Mouse (Mus musculus): ENCODE results near the gene Pfdn4. TPM values are rescaled to one million over a fixed set of nuclear protein-coding genes. Genes with fewer than 3 reads are reported as not detected.
A peak's percentile ranks its signal among the peaks of the same experiment; 100 is the strongest.

The Pfdn4 gene
- polyA plus RNA-seq, 1 experiment from 2014 or later, result 116 TPM

DNA sequence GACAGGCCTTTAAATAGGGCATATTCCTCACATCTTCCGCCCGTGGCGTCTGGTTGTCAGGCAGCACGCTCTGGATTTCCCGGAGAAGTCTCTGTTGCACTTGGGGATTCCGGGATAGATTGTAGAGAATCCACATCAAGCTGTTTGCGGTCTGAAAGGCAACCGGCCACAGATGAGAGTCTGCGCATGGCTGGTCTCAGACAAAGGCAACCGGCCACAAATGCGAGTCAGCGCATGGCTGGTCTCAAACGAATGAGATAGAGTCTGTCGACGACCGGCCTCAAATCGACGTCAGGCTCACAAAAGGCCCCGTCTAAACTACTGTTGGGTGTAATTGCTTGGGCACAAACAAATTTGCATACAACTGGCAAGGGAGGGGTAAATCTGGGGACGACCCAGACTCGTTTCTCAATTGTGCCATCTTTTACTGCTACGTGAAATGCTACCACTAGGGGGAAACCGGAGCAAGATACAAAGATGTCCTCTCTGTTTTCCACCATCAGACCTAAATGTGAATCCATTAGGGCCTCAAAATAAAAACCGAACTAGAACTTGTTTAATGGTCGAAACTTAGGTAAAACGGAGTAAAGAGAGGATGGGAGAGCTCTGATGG is 8.2 kb upstream of the Pfdn4 start:
- no peaks in the 10 kb centered on the region for H3K27me3 ChIP-seq (replicated peaks; ENCODE audit: control insufficient read depth, insufficient read depth, low read length)
- H3K4me1 ChIP-seq (replicated peaks; ENCODE audit: control insufficient read depth, insufficient read depth, low read length), result no peaks in the 10 kb centered on the region
- 46% methylated on average over 26 of the region's 26 CpGs for WGBS
- H3K27ac ChIP-seq (ENCODE audit: low read length), result no peak overlapping the region
- no peak overlapping the region for H3K4me3 ChIP-seq (replicated peaks; ENCODE audit: low read length)
- H3K9ac ChIP-seq (replicated peaks; ENCODE audit: low read depth, low read length), result no peak overlapping the region
- no peaks in the 10 kb centered on the region for H3K36me3 ChIP-seq (ENCODE audit: control insufficient read depth, insufficient read depth)
- H3K9me3 ChIP-seq (ENCODE audit: control insufficient read depth, low read length), result no peaks in the 10 kb centered on the region
- ATAC-seq, result no peak
- H3K4me2 ChIP-seq (ENCODE audit: low read length), result no peak overlapping the region

DNA sequence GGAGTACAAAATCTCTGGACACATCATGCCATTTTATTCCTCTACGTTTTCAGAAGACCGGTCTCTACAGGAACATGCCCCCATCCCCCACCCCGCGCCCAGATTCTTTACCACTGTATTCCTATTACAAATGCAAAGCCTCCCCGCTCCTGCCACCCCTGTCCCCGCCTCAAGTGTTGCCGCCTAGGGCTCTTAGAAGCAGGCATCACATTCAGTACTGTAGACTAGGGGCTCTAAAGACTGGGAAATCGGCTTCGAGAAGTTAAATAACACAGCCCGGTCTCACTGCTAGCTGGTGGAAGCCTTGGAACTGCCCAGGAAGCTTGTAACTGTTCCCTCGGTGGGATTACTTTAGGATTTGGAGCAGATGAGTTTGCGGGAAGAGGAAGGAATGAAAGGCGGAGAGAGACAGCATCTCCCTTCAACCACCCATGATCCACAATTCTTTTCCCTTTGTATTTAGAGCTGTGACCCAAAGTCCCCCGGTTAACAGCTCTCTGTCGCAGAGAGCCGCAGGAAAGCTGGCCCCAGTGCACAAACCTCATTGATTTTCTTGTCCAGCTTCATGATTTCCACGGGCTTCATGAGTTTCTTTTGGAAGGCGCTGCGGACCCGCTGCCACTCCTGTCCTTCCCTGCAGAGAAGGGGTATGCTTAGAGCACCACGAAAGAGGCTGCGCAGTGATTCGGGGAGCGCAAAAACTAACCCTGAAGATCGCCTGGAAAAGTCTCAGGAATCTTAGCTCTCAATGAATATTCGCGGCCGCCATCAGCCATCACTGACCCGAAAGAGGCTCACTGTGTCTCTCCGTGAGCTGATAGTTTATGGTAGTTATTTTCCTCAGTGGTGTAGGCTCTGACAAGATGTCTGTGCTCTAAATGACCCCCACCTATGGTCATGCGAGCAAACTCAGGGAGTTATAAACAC is 1.2 kb upstream of the Pfdn4 start:
- no peak overlapping the region for H3K9ac ChIP-seq (replicated peaks; ENCODE audit: low read depth, low read length)
- H3K4me3 ChIP-seq (replicated peaks; ENCODE audit: low read length), result no peak overlapping the region
- 7% methylated on average over 31 of the region's 31 CpGs for WGBS
- no peak overlapping the region for H3K4me2 ChIP-seq (ENCODE audit: low read length)
- H3K36me3 ChIP-seq (ENCODE audit: control insufficient read depth, insufficient read depth), result no peaks in the 10 kb centered on the region
- peaks cover 40% of the 10 kb centered on the region for H3K27me3 ChIP-seq (replicated peaks; ENCODE audit: control insufficient read depth, insufficient read depth, low read length)
- H3K4me1 ChIP-seq (replicated peaks; ENCODE audit: control insufficient read depth, insufficient read depth, low read length), result peaks cover 21% of the 10 kb centered on the region
- H3K27ac ChIP-seq (ENCODE audit: low read length), result no peak overlapping the region
- ATAC-seq, result no peak
- H3K9me3 ChIP-seq (ENCODE audit: control insufficient read depth, low read length), result no peaks in the 10 kb centered on the region

DNA sequence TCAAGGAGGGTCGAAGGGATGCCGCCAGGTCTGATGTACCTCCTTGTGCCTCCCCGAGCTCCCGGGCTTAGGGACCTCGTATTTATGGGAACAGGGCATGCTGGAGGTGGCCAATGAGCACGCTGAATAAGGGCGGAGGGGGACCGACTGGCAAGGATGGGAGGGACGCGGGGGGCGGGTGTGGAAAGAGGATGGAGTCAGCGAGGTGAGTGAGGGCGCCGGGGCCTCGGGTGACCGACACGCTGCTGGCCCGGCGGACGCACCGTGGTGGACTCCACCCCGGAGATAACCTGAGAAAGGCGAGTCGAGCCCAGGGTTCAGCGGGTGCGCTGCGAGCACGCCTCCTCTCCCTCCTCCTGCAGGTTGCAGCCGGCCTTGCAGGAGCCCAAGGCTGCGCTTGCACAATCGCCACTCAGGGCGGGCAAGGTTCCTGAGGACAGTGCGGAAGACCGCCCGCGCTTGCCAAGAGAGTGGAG is 901 bp downstream of the Pfdn4 start, which contains the start of gene Cyp24a1:
Gene Cyp24a1 (minus strand): TSS at position 55 of the 476 bp plus-strand sequence.
- H3K9me3 ChIP-seq (ENCODE audit: control insufficient read depth, low read length), result no peaks in the 10 kb centered on the region
- ATAC-seq, result no peak
- 1% methylated on average over 22 of the region's 36 CpGs for WGBS
- no peak within 1 kb of the TSS for H3K27ac ChIP-seq (ENCODE audit: low read length)
- peaks cover 21% of the 10 kb centered on the region for H3K4me1 ChIP-seq (replicated peaks; ENCODE audit: control insufficient read depth, insufficient read depth, low read length)
- peak within 1 kb of the TSS; percentile 29 for H3K4me2 ChIP-seq (ENCODE audit: low read length)
- no peaks in the 10 kb centered on the region for H3K36me3 ChIP-seq (ENCODE audit: control insufficient read depth, insufficient read depth)
- H3K27me3 ChIP-seq (replicated peaks; ENCODE audit: control insufficient read depth, insufficient read depth, low read length), result peaks cover 40% of the 10 kb centered on the region
- peak within 1 kb of the TSS; percentile 17 for H3K4me3 ChIP-seq (replicated peaks; ENCODE audit: low read length)
- H3K9ac ChIP-seq (replicated peaks; ENCODE audit: low read depth, low read length), result no peak within 1 kb of the TSS

DNA sequence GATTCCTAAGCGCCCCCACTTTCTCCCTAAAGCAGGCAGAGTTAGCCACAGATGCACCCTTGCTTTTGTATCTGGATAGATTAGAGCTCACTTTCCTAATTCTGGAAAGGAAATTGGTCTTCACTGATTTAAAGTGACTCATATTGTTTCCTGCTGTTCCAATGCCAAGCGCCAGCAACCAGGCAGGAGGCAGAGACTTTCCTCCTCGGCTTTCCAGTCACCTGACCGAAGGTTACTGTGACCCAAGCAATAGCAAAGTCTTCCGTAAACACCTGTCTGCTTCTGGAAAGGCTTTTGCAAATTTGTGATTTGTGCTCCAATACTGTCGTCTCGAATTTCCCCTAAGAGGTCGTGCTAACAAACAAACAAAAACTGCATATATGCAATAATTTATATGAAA is 1.8 kb downstream of the Pfdn4 start:
- no peaks in the 10 kb centered on the region for H3K9me3 ChIP-seq (ENCODE audit: control insufficient read depth, low read length)
- H3K4me2 ChIP-seq (ENCODE audit: low read length), result no peak overlapping the region
- H3K27ac ChIP-seq (ENCODE audit: low read length), result no peak overlapping the region
- H3K27me3 ChIP-seq (replicated peaks; ENCODE audit: control insufficient read depth, insufficient read depth, low read length), result peaks cover 40% of the 10 kb centered on the region
- H3K9ac ChIP-seq (replicated peaks; ENCODE audit: low read depth, low read length), result no peak overlapping the region
- peaks cover 21% of the 10 kb centered on the region for H3K4me1 ChIP-seq (replicated peaks; ENCODE audit: control insufficient read depth, insufficient read depth, low read length)
- ATAC-seq, result no peak
- WGBS, result 28% methylated on average over 8 of the region's 8 CpGs
- no peaks in the 10 kb centered on the region for H3K36me3 ChIP-seq (ENCODE audit: control insufficient read depth, insufficient read depth)
- no peak overlapping the region for H3K4me3 ChIP-seq (replicated peaks; ENCODE audit: low read length)

DNA sequence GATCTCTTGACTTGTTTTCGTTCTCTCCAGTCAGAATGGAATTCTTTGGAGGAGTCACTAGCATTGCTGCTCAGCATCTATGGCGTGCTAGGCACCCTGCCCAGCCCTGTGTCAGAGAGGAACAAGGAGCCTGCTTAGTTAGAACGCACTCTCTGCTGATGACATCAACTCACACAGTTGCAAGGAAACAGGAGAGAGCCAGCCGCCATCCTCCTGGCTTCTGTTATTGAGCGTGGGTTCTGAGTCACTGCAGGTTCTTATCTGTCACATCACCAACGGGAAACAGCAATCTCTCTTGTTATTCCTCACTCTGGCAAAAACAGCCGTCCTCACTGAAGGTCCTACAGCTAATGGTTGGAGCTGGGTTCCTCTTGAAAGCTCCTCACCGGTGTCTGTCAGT is 7.1 kb downstream of the Pfdn4 start:
- Histone ChIP-seq H3K4me2 (ENCODE audit: low read length) (no peak overlapping the region), H3K27me3 (replicated peaks; ENCODE audit: control insufficient read depth, insufficient read depth, low read length) (peaks cover 3% of the 10 kb centered on the region; the same call in 1 of the 2 replicates), H3K36me3 (ENCODE audit: control insufficient read depth, insufficient read depth) (no peaks in the 10 kb centered on the region), H3K27ac (ENCODE audit: low read length) (no peak overlapping the region), H3K4me1 (replicated peaks; ENCODE audit: control insufficient read depth, insufficient read depth, low read length) (no peaks in the 10 kb centered on the region), H3K9me3 (ENCODE audit: control insufficient read depth, low read length) (no peaks in the 10 kb centered on the region), H3K9ac (replicated peaks; ENCODE audit: low read depth, low read length) (no peak overlapping the region), H3K4me3 (replicated peaks; ENCODE audit: low read length) (no peak overlapping the region)
- 57% methylated on average over 8 of the region's 8 CpGs for WGBS
- ATAC-seq, result no peak

GRCm38 (mm10) chr2:170503983-170504382 is 7.8 kb downstream of the Pfdn4 start:
- Histone ChIP-seq H3K4me1 (replicated peaks; ENCODE audit: control insufficient read depth, insufficient read depth, low read length) (0 out of 2 replicates have a peak, but pooled peaks cover 3% of the 10 kb centered on the region), H3K36me3 (ENCODE audit: control insufficient read depth, insufficient read depth) (no peaks in the 10 kb centered on the region), H3K27ac (ENCODE audit: low read length) (no peak overlapping the region), H3K27me3 (replicated peaks; ENCODE audit: control insufficient read depth, insufficient read depth, low read length) (peaks cover 2% of the 10 kb centered on the region; the same call in 1 of the 2 replicates), H3K9ac (replicated peaks; ENCODE audit: low read depth, low read length) (no peak overlapping the region), H3K4me2 (ENCODE audit: low read length) (no peak overlapping the region), H3K9me3 (ENCODE audit: control insufficient read depth, low read length) (no peaks in the 10 kb centered on the region), H3K4me3 (replicated peaks; ENCODE audit: low read length) (no peak overlapping the region)
- WGBS, result 44% methylated on average over 4 of the region's 4 CpGs
- ATAC-seq, result no peak

- WGBS, result 9% methylated on average over 10 of the region's 10 CpGs
- Histone ChIP-seq H3K4me3 (replicated peaks; ENCODE audit: low read length) (no peak overlapping the region), H3K9ac (replicated peaks; ENCODE audit: low read depth, low read length) (no peak overlapping the region), H3K36me3 (ENCODE audit: control insufficient read depth, insufficient read depth) (no peaks in the 10 kb centered on the region), H3K4me1 (replicated peaks; ENCODE audit: control insufficient read depth, insufficient read depth, low read length) (peaks cover 12% of the 10 kb centered on the region), H3K4me2 (ENCODE audit: low read length) (no peak overlapping the region), H3K27ac (ENCODE audit: low read length) (no peak overlapping the region), H3K27me3 (replicated peaks; ENCODE audit: control insufficient read depth, insufficient read depth, low read length) (no peaks in the 10 kb centered on the region), H3K9me3 (ENCODE audit: control insufficient read depth, low read length) (no peaks in the 10 kb centered on the region)
- ATAC-seq, result peak; percentile 52; the same call in 1 of the 2 replicates
These were observed 11.5 kb downstream of the Pfdn4 start for GRCm38 (mm10) chr2:170507734-170508133.

- no peak overlapping the region for H3K27ac ChIP-seq (ENCODE audit: low read length)
- WGBS, result 1% methylated on average over 12 of the region's 12 CpGs
- ATAC-seq, result no peak
These were observed 12.6 kb downstream of the Pfdn4 start for GRCm38 (mm10) chr2:170508821-170509220.

More at GRCm38 (mm10) chr2:170508821-170509220, 12.6 kb downstream of the Pfdn4 start:
- H3K27me3 ChIP-seq (replicated peaks; ENCODE audit: control insufficient read depth, insufficient read depth, low read length), result no peaks in the 10 kb centered on the region
- no peaks in the 10 kb centered on the region for H3K9me3 ChIP-seq (ENCODE audit: control insufficient read depth, low read length)
- H3K9ac ChIP-seq (replicated peaks; ENCODE audit: low read depth, low read length), result no peak overlapping the region
- H3K36me3 ChIP-seq (ENCODE audit: control insufficient read depth, insufficient read depth), result no peaks in the 10 kb centered on the region
- peak overlapping the region; percentile 18 for H3K4me3 ChIP-seq (replicated peaks; ENCODE audit: low read length)
- peaks cover 16% of the 10 kb centered on the region for H3K4me1 ChIP-seq (replicated peaks; ENCODE audit: control insufficient read depth, insufficient read depth, low read length)
- peak overlapping the region; percentile 37 for H3K4me2 ChIP-seq (ENCODE audit: low read length)

Data from forebrain, embryonic 16.5 days (tissue).